Mouse (Mus musculus): Measurements from ENCODE around the gene Gm15127. TPM values are rescaled to one million over a fixed set of nuclear protein-coding genes. Genes with fewer than 3 reads are reported as not detected.

The Gm15127 gene
- not detected in 2 replicates for polyA plus RNA-seq (2015; fragmentation: Nextera tagmentation; extraction: Ambion mirVana)

GRCm38 (mm10) chrX:148663298-148663697 lies at the start of gene Gm15127:
Gene Gm15127, plus strand, starts transcription at chrX:148663598.

GRCm38 (mm10) chrX:148615053-148615452 lies 48.3 kb upstream of the Gm15127 start, which contains the start of gene Gm8334:
Gene Gm8334, minus strand, starts transcription at chrX:148615153.

Other genes starting within 250 kb of the Gm15127 start
- not detected in 2 replicates for gene Gm15114, start 174.6 kb upstream of the Gm15127 start, polyA plus RNA-seq (2015; fragmentation: Nextera tagmentation; extraction: Ambion mirVana)
- not detected in 2 replicates for gene Gm8334, start 48.4 kb upstream of the Gm15127 start, polyA plus RNA-seq (2015; fragmentation: Nextera tagmentation; extraction: Ambion mirVana)
- gene Luzp4, start 194.0 kb downstream of the Gm15127 start, polyA plus RNA-seq (2015; fragmentation: Nextera tagmentation; extraction: Ambion mirVana) = not detected in 2 replicates

Data from skeletal muscle tissue, postnatal 0 days (tissue).